Mouse (Mus musculus): ENCODE data around the gene Man2b1.
A peak's percentile ranks its signal among the peaks of the same experiment; 100 is the strongest.
"Not testable (repeated sequence)": the region's sequence is repeated elsewhere in the genome, so short reads cannot be mapped to it uniquely, and the experiment has no call there.

Gene Man2b1

DNA sequence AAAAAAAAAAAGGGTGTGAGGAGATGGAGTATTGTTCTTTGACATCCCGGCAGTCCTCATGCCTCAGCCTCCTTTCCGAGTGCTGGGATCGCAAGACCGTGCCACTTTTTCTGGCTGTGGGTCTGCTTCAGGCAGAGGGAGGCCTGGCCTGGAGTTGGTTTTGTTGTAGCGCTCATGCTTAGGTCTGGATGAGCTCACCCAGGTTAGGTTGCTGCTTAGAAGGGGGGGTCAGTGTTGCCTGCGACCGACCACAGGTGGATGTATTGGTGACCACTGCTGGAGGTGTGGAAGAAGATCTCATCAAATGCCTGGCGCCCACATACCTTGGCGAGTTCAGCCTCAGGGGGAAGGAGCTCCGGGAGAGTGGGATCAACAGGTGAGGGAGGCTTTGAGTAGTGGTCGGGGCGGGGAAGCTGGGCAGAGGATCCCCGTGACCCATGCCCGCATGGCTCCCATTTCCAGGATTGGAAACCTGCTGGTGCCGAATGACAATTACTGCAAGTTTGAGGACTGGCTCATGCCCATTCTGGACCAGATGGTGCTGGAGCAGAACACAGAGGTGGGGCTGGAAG, 9.9 kb upstream of the Man2b1 start:
- no peak for DNase-seq (ENCODE audit: low spot score in 2 of 2)

DNA sequence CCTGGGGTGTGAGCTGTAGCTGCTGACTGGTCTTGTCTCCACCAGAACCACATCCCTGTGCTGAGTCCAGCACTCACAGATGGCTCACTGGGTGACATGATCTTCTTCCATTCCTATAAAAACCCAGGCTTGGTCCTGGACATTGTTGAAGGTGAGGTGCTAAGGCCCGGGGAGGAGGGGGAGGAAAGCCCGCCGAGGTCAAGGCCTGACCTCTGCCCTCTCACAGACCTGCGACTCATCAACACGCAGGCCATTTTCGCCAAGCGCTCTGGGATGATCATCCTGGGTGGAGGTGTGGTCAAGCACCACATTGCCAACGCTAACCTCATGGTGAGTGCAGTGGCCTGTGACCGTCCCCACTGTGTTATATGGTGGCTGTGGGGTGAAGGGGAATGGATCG, 8.9 kb upstream of the Man2b1 start:
- no peak for DNase-seq (ENCODE audit: low spot score in 2 of 2)

DNA sequence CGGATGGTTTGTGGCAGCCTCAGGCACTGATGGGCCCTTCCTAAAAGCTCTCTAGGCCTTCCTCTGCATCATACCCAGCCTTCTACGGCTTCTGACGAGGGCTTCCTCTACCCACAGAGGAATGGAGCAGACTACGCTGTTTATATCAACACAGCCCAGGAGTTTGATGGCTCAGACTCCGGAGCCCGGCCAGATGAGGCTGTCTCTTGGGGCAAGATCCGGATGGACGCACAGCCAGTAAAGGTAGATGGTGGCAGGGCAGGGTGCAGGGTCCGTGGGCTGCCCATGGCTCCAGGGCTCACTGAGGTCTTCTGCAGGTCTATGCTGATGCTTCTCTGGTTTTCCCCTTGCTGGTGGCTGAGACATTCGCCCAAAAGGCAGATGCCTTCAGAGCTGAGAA, 8.5 kb upstream of the Man2b1 start:
- DNase-seq (ENCODE audit: low spot score in 2 of 2): no peak

DNA sequence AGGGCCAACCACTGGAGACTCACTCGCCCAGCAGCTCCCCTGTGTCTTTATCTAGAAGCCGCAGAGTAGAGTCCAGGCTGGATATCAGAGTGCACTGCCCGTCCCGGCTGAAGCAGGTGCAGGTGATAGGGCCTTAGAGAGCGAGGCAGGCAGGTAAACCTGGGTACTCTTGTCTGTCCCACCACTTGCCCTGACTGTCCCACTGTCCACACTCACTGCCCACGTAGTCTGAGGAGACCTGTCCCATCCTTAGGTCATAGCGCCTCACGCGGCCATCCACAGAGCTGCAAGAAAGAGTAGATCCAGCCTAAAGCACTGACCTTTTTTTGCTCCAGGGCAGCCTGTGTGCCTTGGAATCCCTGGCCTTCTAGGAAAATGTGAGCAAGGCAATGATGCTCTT, 7.1 kb upstream of the Man2b1 start:
- DNase-seq (ENCODE audit: low spot score in 2 of 2): no peak

GRCm38 (mm10) chr8:85076993-85077392, 6.1 kb upstream of the Man2b1 start:
- peak; percentile 72 to 75 for DNase-seq (ENCODE audit: low spot score in 2 of 2)

DNA sequence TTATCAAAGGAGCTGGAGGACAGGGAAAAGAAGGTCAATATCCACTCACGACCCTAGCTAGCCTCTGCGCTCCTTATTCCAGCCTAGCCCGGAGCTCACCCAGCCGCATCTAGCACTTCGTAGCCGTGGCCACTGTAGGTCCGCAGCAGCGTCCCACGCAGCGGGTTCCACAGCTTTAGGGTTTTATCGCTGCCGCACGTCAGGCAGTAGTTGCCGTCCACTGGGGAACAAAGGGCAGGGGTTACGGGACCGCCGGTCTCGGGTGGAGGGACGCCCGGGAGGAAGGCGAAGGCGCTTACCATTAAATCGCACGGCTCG, 2.9 kb upstream of the Man2b1 start:
- no peak for DNase-seq (ENCODE audit: low spot score in 2 of 2)

GRCm38 (mm10) chr8:85080532-85081215, 2.4 kb upstream of the Man2b1 start, which contains the start of gene Wdr83os:
TSS of gene Wdr83os (plus strand) at chr8:85080740.
- DNase-seq (ENCODE audit: low spot score in 2 of 2): no peak

DNA sequence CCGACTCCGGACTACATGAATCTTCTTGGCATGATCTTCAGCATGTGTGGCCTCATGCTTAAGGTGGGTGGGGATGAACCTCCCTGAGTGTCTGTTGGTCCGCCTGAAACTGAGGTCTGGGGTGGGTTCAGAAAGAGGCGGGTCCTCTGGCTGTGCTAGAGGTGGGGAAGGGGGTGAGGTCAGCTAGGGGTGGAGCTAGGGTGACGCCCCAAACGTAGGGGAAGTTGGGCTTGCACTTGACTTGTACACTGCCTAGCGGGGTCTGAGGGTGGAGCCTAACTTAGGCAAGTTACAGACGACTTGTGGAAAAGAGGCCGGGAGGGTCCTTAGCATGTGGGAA, 1.9 kb upstream of the Man2b1 start, which contains the start of gene Wdr83:
Gene Wdr83, minus strand, starts transcription at position 91 of the 340 bp plus-strand sequence.
- no peak for DNase-seq (ENCODE audit: low spot score in 2 of 2)

DNA sequence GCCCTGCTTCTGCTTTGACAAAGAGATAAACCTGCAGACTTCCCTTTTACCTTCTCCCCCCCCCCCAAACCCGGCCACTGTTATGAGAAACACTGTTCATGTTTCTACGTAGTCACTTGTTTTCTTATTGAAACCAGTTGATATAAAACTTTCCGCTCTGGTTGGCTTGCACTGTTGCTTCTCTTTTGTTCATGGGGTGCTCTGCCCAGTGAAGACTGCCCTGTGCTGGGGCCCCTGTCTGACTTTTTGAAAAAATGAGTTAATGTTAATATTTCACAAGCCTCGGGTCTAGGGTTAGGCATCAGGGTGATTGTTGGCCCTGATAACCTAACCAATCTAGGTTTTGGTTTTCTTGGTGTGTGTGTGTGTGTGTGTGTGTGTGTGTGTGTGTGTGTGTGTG, 901 bp upstream of the Man2b1 start:
- DNase-seq (ENCODE audit: low spot score in 2 of 2): not testable (repeated sequence)

DNA sequence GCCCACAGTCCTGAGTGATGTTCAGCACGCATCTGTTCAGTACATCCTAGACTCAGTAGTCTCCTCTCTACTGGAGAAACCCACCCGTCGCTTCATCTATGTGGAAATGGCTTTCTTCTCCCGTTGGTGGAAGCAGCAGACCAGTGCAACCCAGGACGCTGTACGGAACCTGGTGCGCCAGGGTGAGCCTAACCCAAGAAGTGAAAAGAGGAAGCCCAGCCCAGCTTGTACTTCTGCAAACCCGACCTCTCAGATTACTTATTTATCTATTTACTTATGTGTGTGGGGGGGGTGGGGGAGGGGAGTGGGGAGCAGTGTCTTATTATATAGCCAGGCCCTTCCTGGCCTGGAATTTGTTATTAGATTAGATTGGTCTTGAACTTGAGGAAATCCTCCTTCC, 1.6 kb downstream of the Man2b1 start:
- no peak for DNase-seq (ENCODE audit: low spot score in 2 of 2)

- no peak for DNase-seq (ENCODE audit: low spot score in 2 of 2)
These were observed 3.2 kb downstream of the Man2b1 start for GRCm38 (mm10) chr8:85086238-85086637.

GRCm38 (mm10) chr8:85088771-85089170, 5.7 kb downstream of the Man2b1 start:
- no peak for DNase-seq (ENCODE audit: low spot score in 2 of 2)

DNA sequence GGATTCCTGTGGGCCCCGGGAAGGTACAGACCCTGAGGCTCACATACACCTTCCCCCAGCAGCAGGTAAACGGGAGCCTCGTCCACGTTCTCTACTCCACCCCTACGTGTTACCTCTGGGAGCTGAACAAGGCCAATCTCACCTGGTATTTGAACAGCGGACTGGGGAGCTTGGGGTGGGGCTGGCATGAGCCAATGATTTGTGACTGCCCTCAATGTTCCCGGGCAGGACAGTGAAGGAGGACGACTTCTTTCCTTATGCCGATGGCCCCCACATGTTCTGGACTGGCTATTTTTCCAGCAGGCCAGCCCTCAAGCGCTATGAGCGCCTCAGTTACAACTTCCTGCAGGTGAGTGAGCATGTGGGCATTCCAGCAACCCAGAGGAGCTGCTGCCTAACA, 7.8 kb downstream of the Man2b1 start:
- peak in 1 of 2 experiments; percentile 16 for DNase-seq (ENCODE audit: low spot score in 2 of 2)

DNA sequence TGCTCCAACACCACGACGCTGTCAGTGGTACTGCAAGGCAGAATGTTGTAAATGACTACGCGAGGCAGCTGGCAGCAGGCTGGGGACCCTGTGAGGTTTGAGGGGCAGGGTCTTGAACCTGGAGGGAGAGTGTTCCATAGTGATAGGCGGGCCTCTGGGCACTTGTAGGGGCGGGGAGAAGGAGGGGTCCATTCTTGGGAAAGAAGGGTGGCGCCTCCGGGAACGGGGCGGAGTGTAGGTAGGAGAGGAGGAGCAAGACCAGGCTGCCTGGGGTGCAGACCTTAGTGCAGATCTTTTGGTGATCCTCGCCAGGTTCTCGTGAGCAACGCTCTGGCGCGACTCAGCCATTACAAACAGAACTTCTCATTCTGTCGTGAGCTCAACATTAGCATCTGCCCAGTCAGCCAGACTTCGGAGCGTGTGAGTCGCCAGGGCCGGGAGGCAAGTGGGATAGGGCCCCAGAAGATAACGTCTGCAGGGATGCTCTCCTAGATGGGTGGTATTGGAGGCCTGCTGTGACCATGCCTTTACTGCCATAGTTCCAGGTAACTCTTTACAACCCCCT, 8.5 kb downstream of the Man2b1 start:
- DNase-seq (ENCODE audit: low spot score in 2 of 2): peak in 1 of 2 experiments; percentile 14

DNA sequence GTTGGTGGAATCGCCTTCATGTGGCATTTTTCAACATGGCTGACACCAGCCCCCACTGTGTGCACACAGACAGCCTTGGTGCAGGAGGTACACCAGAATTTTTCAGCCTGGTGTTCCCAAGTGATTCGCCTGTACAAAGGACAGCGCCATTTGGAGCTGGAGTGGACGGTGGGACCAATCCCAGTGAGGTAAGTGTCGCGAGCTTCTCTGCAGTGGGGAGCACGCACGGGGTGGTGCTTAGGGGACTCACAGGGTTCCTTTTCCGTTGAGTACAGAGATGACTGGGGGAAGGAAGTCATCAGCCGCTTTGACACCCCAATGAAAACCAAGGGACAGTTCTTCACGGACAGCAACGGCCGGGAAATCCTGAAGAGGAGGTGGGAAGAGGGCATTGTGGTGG, 12.0 kb downstream of the Man2b1 start:
- peak in 1 of 2 experiments; percentile 16 for DNase-seq (ENCODE audit: low spot score in 2 of 2)

DNA sequence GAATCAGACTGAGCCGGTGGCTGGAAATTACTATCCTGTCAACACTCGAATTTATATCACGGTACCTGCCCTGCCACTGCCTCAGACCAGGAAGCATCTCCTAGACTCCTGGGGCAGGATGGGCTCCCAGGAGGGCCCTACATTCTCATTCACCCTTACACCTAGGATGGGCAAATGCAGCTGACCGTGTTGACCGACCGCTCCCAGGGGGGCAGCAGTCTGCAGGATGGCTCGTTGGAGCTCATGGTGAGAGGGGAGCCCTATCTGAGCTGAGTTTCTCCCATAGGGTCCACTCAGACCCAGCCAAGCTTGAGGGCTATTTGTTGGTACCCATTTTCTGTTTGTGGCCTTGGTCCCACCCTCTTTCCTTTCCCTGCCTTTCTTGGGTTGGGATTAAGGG, 12.5 kb downstream of the Man2b1 start:
- DNase-seq (ENCODE audit: low spot score in 2 of 2): peak in 1 of 2 experiments; percentile 10

DNA sequence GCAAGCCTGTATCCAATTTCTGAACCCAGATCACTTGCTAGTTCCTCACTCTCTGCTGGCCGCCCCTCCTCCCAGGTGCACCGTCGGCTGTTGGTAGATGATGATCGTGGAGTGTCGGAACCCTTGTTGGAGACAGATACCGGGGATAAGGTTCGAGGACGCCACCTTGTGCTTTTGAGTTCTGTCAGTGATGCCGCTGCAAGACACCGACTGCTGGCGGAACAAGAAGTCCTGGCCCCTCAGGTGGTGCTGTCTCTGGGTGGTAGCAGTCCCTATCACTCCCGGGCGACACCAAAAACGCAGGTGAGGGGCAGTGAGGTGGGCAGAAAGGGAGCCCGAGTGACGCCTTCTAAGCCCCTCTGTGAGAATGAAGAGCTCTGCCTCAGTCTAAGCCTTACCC, 13.1 kb downstream of the Man2b1 start:
- peak in 1 of 2 experiments; percentile 12 for DNase-seq (ENCODE audit: low spot score in 2 of 2)

GRCm38 (mm10) chr8:85096850-85097249, 13.8 kb downstream of the Man2b1 start:
- no peak for DNase-seq (ENCODE audit: low spot score in 2 of 2)

DNA sequence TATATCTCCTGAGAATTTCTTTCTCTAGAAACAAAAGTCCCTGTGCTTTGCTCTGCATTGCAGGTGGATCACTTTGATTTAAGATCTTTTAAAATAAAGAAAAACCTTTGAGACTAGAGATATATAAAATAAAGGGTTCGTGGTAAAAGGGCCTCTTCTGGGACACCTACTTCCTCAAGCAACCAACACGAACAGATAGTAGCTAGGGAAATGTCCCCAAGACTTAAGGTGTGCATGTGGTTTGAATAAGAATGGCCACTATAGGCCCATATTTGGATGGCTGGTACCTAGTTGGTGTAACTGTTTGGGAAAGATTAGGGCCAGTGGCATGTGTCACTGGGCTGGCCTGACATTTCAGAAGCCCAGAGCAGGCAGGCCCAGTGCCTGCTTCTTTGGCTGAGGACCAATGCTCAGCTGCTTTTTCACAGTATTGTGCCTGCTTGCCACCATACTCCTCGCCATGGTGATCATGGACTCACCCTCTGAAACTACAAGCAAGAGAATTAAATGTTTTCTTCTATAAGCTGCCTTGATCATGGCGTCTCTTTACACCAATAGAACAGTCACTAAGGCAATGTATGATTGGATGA, 17.1 kb downstream of the Man2b1 start:
- no peak for DNase-seq (ENCODE audit: low spot score in 2 of 2)

GRCm38 (mm10) chr8:85113241-85113640, 30.2 kb downstream of the Man2b1 start:
- DNase-seq (ENCODE audit: low spot score in 2 of 2): no peak

- DNase-seq (ENCODE audit: low spot score in 2 of 2): no peak
These were observed 32.4 kb downstream of the Man2b1 start for GRCm38 (mm10) chr8:85115501-85115900.

DNA sequence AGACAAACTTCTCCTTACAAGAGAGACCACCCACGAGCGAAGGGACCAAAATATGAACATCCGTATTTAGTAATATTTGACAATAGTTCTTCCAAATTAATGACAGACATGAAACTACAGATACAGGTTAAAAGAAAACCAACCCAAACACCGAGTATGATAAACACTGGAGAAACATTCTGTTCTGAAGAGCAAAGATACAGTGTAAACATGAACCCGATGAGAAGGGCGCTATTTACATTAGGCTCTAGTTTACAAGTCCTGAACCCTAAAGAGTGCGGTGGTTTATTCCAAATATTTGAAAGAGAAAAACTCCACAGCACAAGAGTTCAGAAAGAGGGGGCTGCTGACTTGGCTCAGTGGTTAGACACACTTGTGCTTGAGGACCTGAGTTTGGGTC, 33.9 kb downstream of the Man2b1 start:
- DNase-seq (ENCODE audit: low spot score in 2 of 2): no peak

All from urinary bladder, postnatal 4 days (tissue).